Mouse (Mus musculus) neural tube, embryonic 11.5 days (tissue): ENCODE data around the gene Nfia. TPM values are rescaled to one million over a fixed set of nuclear protein-coding genes. Genes with fewer than 3 reads are reported as not detected.

Source experiments
- ATAC-seq: fragments of 200-750 bp; cut with Nextera tagmentation; 2 replicates; pipeline ENCODE4 v1.8.0; 2017; ENCODE audit warnings: moderate number of reproducible peaks, mild to moderate bottlenecking, moderate TSS enrichment, moderate library complexity; ENCODE audit not compliant: insufficient read depth, low FRiP score, low TSS enrichment
- DNase-seq: peaks from one replicate; pipeline ENCODE4 v3.0.0-alpha.2; 2015; ENCODE audit warnings: low spot score
- H3K27ac ChIP-seq: fragments of 300-500 bp; sonication (generic); 2 replicates; pipeline ENCODE4 v1.5.1; 2014; ENCODE audit warnings: low read depth, mild to moderate bottlenecking, low read length
- H3K27me3 ChIP-seq: fragments of 300-500 bp; sonication (generic); 2 replicates; pipeline ENCODE4 v1.6.1; 2014; ENCODE audit warnings: mild to moderate bottlenecking, low read length, mixed read lengths; ENCODE audit not compliant: control insufficient read depth, insufficient read depth
- H3K36me3 ChIP-seq: fragments of 300-500 bp; sonication (generic); 2 replicates; pipeline ENCODE4 v1.6.1; 2014; ENCODE audit warnings: mild to moderate bottlenecking, low read length, moderate library complexity, mixed read lengths; ENCODE audit not compliant: control insufficient read depth, insufficient read depth
- H3K4me1 ChIP-seq: fragments of 300-500 bp; sonication (generic); 2 replicates; pipeline ENCODE4 v1.6.1; 2014; ENCODE audit warnings: low read length, mixed read lengths; ENCODE audit not compliant: control insufficient read depth, insufficient read depth
- H3K4me2 ChIP-seq: fragments of 300-500 bp; sonication (generic); 2 replicates; pipeline ENCODE4 v1.6.1; 2014; ENCODE audit warnings: low read depth, mild to moderate bottlenecking, moderate library complexity
- H3K4me3 ChIP-seq: fragments of 300-500 bp; sonication (generic); 2 replicates; pipeline ENCODE4 v1.5.1; 2014; ENCODE audit warnings: low read depth, low read length
- H3K9ac ChIP-seq: fragments of 300-500 bp; sonication (generic); 2 replicates; pipeline ENCODE4 v1.6.1; 2014; ENCODE audit warnings: mild to moderate bottlenecking, low read length
- H3K9me3 ChIP-seq: fragments of 300-500 bp; sonication (generic); 2 replicates; pipeline ENCODE4 v1.6.1; 2016; ENCODE audit warnings: low read length; ENCODE audit not compliant: control insufficient read depth
- WGBS: fragments of 180-500 bp; shearing (Covaris S2); extraction: QIAGEN DNeasy Blood & Tissue Kit; methylation state at CpG from one replicate; pipeline ENCODE4 v1.1.7; 2014; 5-methylcytosine and 5-hydroxymethylcytosine counted together
- polyA plus RNA-seq: library from polyadenylated mRNA; unstranded; fragments of >200 nt; fragmentation: Nextera tagmentation; extraction: Ambion mirVana; gene quantifications from 2 replicates; pipeline ENCODE4 v1.2.1, GENCODE M21; 2014

Gene Nfia
- polyA plus RNA-seq, 1 experiment from 2014 or later: 29.0 TPM

DNA sequence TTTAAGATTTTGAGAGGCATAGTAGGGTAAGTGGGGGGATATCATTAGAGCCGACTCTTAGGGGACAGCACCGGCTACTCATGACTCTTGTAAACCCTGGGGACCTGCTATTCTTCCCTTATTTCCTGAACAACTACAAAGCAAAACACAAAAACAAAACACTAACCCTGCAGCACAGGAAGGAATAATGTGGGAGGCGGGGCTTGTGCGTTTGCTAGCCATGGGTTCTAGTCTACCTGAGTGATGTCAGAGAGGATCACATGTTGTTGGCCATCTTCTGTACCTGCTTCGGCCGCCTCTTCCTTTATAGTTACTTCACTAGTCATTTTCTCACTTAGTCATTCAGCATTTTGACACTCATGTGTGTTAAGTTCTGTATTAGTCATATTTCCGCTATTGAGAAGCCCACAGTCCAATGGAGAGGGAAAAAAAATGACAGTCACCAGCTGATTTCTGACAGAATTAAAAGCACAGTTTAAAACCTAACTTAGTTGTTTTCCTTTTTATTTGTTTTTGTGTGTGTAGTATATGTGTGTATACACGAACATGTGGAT, 88.3 kb downstream of the Nfia start:
- Histone ChIP-seq H3K27me3 (no peaks in the 10 kb centered on the region), H3K9ac (no peak overlapping the region), H3K9me3 (no peaks in the 10 kb centered on the region), H3K4me1 (peaks cover 5% of the 10 kb centered on the region; the same call in 1 of the 2 replicates), H3K27ac (no peak overlapping the region), H3K4me2 (no peak overlapping the region), H3K4me3 (no peak overlapping the region), H3K36me3 (no peaks in the 10 kb centered on the region)
- no peak for DNase-seq
- 90% methylated on average over 8 of the region's 8 CpGs for WGBS
- no peak for ATAC-seq

DNA sequence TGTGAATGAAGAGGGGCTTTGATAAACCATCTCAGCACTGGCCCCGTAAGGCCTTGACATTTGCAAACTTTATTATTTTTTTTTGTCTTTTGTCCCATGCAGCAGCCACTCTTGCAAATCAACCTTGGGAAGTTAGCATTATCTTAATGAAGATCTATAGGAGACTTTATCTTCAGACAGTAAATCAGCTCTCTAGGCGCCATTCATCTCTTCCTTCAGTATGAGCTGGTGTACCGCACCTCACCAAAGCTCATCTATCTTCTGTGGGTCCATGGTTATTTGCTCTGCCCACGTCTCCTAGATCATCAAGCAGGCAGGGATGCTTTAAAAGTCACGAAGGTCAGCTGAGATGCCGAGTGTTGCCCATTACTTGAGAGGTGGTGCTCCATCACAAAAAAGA, 89.8 kb downstream of the Nfia start:
- Histone ChIP-seq H3K36me3 (no peaks in the 10 kb centered on the region), H3K9ac (no peak overlapping the region), H3K9me3 (no peaks in the 10 kb centered on the region), H3K27me3 (no peaks in the 10 kb centered on the region), H3K4me2 (no peak overlapping the region), H3K27ac (no peak overlapping the region), H3K4me1 (peaks cover 5% of the 10 kb centered on the region; the same call in 1 of the 2 replicates), H3K4me3 (no peak overlapping the region)
- 77% methylated on average over 6 of the region's 6 CpGs for WGBS
- DNase-seq (no peak), ATAC-seq (no peak)

DNA sequence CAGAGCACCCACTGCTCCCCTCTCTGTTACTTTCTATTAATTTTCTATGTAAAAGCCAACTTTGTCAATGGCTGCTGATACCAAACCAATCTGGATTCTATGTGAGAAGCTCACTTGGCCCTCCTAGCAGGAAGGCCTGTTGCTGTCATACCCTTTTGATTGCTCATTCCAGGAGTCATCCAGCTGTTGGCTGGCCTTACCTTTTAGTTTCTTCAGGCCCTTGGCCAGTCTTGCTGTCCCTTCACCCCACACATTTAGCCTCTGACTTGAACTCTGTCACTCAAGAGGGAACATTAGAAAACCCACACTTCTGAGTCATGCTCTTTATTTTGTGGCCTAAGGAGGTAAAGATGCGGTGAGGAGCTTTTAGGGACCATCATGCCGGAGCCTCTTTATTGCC, 91.7 kb downstream of the Nfia start:
- DNase-seq: no peak
- no peak for ATAC-seq
- no peaks in the 10 kb centered on the region for H3K27me3 ChIP-seq
- H3K4me2 ChIP-seq: no peak overlapping the region
- no peak overlapping the region for H3K4me3 ChIP-seq
- no peaks in the 10 kb centered on the region for H3K36me3 ChIP-seq
- H3K27ac ChIP-seq: no peak overlapping the region
- no peaks in the 10 kb centered on the region for H3K9me3 ChIP-seq
- no peak overlapping the region for H3K9ac ChIP-seq
- no peaks in the 10 kb centered on the region for H3K4me1 ChIP-seq
- 94% methylated on average over 2 of the region's 2 CpGs for WGBS

DNA sequence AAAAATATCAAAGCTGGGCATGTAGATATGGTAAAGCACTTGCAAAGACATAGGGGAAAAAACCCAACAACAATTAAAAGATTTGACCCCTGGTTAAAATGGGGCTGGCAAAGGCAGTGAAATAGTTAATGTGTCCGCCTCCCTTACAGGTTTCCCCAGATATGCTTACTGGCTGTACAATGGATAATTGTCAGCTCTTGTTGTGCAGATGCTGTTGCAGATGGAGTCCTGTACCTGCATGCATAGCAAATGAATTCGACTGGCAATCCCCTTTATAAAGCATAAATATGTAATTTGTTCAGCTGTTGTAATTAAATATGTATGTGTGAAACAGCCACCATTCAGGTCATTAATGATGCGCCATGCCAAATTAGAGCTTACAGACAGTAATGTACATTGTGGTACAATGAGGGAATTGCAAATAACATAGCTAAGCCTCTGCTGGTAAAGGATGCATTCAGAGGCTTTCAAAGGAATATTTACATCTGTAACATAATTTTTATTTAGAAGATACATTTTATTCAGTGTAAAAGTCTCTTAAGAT, 92.9 kb downstream of the Nfia start:
- Histone ChIP-seq H3K36me3 (no peaks in the 10 kb centered on the region), H3K4me1 (no peaks in the 10 kb centered on the region), H3K9me3 (no peaks in the 10 kb centered on the region), H3K9ac (no peak overlapping the region), H3K4me3 (no peak overlapping the region), H3K4me2 (no peak overlapping the region), H3K27me3 (no peaks in the 10 kb centered on the region), H3K27ac (no peak overlapping the region)
- WGBS: 76% methylated on average over 3 of the region's 3 CpGs
- no peak for DNase-seq
- ATAC-seq: no peak

DNA sequence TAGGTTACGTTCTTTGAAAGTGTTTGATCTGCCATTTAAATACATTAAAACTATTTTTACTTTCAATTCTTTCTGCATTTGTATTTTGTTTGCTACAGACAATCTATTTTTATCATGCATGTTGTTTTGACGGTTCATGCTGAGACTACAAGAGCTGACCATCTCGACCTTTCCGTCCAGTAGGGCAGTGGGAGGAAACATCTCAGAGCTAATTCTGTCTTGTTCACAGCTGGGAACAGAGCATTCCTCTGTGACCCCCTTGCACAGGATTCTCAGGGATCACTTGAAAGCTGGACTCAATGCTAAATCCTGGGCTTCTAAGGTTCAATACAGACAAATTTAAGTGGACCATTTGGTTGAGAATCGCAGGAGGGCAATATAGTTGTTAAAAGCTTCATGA, 93.9 kb downstream of the Nfia start:
- H3K4me2 ChIP-seq: no peak overlapping the region
- no peaks in the 10 kb centered on the region for H3K36me3 ChIP-seq
- no peak for DNase-seq
- no peak overlapping the region for H3K9ac ChIP-seq
- no peak overlapping the region for H3K27ac ChIP-seq
- H3K9me3 ChIP-seq: no peaks in the 10 kb centered on the region
- H3K27me3 ChIP-seq: no peaks in the 10 kb centered on the region
- no peak overlapping the region for H3K4me3 ChIP-seq
- WGBS: 56% methylated on average over 5 of the region's 5 CpGs
- no peak for ATAC-seq
- peaks cover 2% of the 10 kb centered on the region; the same call in 1 of the 2 replicates for H3K4me1 ChIP-seq

DNA sequence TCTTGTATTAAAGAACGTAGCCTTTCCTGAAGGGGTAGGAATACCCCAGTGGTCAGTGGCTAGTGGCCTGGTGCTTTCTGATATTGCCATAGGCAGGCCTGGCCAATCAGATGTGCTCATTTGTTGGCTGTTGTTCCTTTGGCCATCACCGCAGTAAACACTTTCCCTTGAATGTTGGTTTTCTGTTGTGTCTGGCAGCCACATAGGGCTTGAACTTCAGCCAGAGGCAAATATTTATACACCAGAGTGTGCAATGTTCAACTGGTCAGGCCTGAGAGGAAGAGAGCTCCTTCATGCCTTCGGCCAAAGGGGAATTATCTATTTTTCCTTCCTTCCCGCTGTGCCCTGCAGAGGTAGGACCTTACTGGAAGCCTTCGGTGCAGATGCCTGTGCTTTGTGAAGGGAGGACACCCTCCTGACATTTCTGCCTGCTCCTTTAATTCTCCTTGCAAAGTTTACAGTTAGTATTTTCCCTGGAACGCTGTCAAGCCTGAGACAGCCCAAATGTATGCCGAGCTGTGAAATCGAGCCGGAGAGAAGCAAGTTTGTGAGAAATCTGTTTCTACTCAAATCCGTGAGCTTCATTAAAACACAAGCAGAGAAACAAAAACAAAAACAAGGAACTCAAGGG, 95.9 kb downstream of the Nfia start:
- no peaks in the 10 kb centered on the region for H3K27me3 ChIP-seq
- DNase-seq (no peak), ATAC-seq (no peak)
- H3K36me3 ChIP-seq: no peaks in the 10 kb centered on the region
- no peak overlapping the region for H3K4me3 ChIP-seq
- H3K9ac ChIP-seq: no peak overlapping the region
- no peak overlapping the region for H3K27ac ChIP-seq
- 82% methylated on average over 10 of the region's 10 CpGs for WGBS
- H3K9me3 ChIP-seq: no peaks in the 10 kb centered on the region
- H3K4me2 ChIP-seq: no peak overlapping the region
- peaks cover 7% of the 10 kb centered on the region; the same call in 1 of the 2 replicates for H3K4me1 ChIP-seq

DNA sequence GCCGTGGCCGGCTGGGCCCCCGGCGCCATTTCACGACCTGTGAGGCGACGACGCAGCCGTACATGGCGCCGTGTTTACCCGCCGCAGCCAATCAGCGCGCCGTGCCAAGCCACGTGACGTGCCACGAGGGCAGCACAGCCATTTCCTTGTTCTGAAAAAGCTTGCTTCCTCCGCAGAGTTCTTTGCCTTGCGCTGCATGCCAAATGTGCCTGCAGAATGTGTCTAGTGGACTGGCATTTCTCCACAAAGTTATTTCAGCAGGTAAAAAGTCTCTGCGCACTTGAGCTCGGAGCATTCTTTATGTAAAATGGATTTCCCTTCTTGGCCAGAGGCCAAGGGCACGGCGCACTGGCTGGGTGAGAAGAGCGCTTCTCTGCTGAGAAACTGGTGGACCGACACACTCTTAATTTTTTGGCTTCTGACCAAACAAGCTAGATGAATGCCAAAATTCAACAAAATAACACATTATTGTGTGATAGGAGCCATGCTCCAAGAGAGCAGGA, 96.5 kb downstream of the Nfia start:
- Histone ChIP-seq H3K9me3 (no peaks in the 10 kb centered on the region), H3K4me1 (peaks cover 7% of the 10 kb centered on the region; the same call in 1 of the 2 replicates), H3K27me3 (no peaks in the 10 kb centered on the region), H3K4me3 (no peak overlapping the region), H3K36me3 (no peaks in the 10 kb centered on the region), H3K4me2 (no peak overlapping the region), H3K9ac (no peak overlapping the region), H3K27ac (no peak overlapping the region)
- WGBS: 90% methylated on average over 27 of the region's 27 CpGs
- no peak for ATAC-seq
- DNase-seq: no peak

DNA sequence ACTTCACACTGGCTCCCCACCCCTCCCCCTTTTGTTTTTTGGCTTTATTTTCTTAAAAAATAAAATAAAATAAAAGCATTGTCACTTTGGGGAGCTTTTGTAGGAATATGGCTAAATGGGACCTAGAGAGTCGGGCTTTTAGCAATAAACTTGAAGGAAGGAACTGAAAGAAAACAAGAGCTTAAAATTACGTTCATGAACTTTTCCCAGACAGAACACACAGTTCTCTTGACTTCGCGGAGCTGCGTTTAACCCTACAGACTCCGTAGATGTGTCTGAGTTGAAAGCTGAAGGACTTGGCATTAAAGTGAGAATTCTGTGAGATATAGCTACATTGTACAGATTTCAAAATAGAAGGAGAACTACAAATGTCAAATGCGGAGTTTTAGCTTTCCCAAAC, 96.9 kb downstream of the Nfia start:
- Histone ChIP-seq H3K9ac (no peak overlapping the region), H3K4me3 (no peak overlapping the region), H3K36me3 (no peaks in the 10 kb centered on the region), H3K4me1 (peaks cover 7% of the 10 kb centered on the region; the same call in 1 of the 2 replicates), H3K27me3 (no peaks in the 10 kb centered on the region), H3K27ac (no peak overlapping the region), H3K9me3 (no peaks in the 10 kb centered on the region), H3K4me2 (no peak overlapping the region)
- DNase-seq (no peak), ATAC-seq (no peak)
- WGBS: 77% methylated on average over 7 of the region's 7 CpGs
